Mouse (Mus musculus) neural tube, embryonic 12.5 days (tissue): ENCODE data around the gene Myo15b. TPM values are rescaled to one million over a fixed set of nuclear protein-coding genes. Genes with fewer than 3 reads are reported as not detected.

Experiments
- ATAC-seq: fragments of 200-750 bp; cut with Nextera tagmentation; 2 replicates; pipeline ENCODE4 v1.8.0; 2017; ENCODE audit warnings: low read depth, mild to moderate bottlenecking, moderate TSS enrichment, moderate library complexity; ENCODE audit not compliant: low FRiP score
- H3K27ac ChIP-seq: fragments of 300-500 bp; sonication (generic); 2 replicates; pipeline ENCODE4 v1.5.1; 2016
- H3K27me3 ChIP-seq: fragments of 300-500 bp; sonication (generic); replicated peaks from 2 replicates; pipeline ENCODE4 v1.6.1; 2016; ENCODE audit warnings: mild to moderate bottlenecking
- H3K36me3 ChIP-seq: fragments of 300-500 bp; sonication (generic); 2 replicates; pipeline ENCODE4 v1.6.1; 2016; ENCODE audit warnings: mild to moderate bottlenecking
- H3K4me1 ChIP-seq: fragments of 300-500 bp; sonication (generic); 2 replicates; pipeline ENCODE4 v1.6.1; 2016
- H3K4me2 ChIP-seq: fragments of 300-500 bp; sonication (generic); replicated peaks from 2 replicates; pipeline ENCODE4 v1.6.1; 2016; ENCODE audit warnings: mild to moderate bottlenecking
- H3K4me3 ChIP-seq: fragments of 300-500 bp; sonication (generic); 2 replicates; pipeline ENCODE4 v1.5.1; 2016
- H3K9ac ChIP-seq: fragments of 300-500 bp; sonication (generic); 2 replicates; pipeline ENCODE4 v1.6.1; 2016; ENCODE audit warnings: mild to moderate bottlenecking
- H3K9me3 ChIP-seq: fragments of 300-500 bp; sonication (generic); 2 replicates; pipeline ENCODE4 v1.6.1; 2016; ENCODE audit warnings: mild to moderate bottlenecking
- WGBS: fragments of 180-500 bp; shearing (Covaris S2); methylation state at CpG from one replicate; pipeline ENCODE4 v1.1.7; 2016; 5-methylcytosine and 5-hydroxymethylcytosine counted together
- polyA plus RNA-seq: library from polyadenylated mRNA; unstranded; fragments of >200 nt; fragmentation: Nextera tagmentation; extraction: Ambion mirVana; gene quantifications from 2 replicates; pipeline ENCODE4 v1.2.1, GENCODE M21; 2016

Myo15b gene
- polyA plus RNA-seq, 1 experiment from 2014 or later = 0.11 TPM

- H3K4me3 ChIP-seq = no peak overlapping the region
- H3K36me3 ChIP-seq = peaks cover 71% of the 10 kb centered on the region
Measured at GRCm38 (mm10) chr11:115939690-115940329, 81.6 kb downstream of the Myo15b start.

GRCm38 (mm10) chr11:115941980-115942379 is 83.8 kb downstream of the Myo15b start:
- ATAC-seq = no peak
- Histone ChIP-seq H3K27ac (no peak overlapping the region), H3K36me3 (peaks cover 78% of the 10 kb centered on the region), H3K9ac (no peak overlapping the region), H3K9me3 (no peaks in the 10 kb centered on the region), H3K4me1 (no peaks in the 10 kb centered on the region), H3K27me3 (no peaks in the 10 kb centered on the region), H3K4me2 (no peak overlapping the region), H3K4me3 (no peak overlapping the region)
- WGBS = 89% methylated on average over 7 of the region's 7 CpGs

More at GRCm38 (mm10) chr11:115939690-115940329, 81.6 kb downstream of the Myo15b start:
- Histone ChIP-seq H3K9me3 (no peaks in the 10 kb centered on the region), H3K4me2 (no peak overlapping the region), H3K4me1 (peaks cover 2% of the 10 kb centered on the region), H3K27me3 (no peaks in the 10 kb centered on the region), H3K9ac (no peak overlapping the region), H3K27ac (no peak overlapping the region)
- WGBS = 43% methylated on average over 6 of the region's 6 CpGs
- no peak for ATAC-seq

Other genes starting within 250 kb of the Myo15b start
- 11.6 and 12.5 TPM in 2 replicates for gene Mif4gd, start 245.4 kb upstream of the Myo15b start, polyA plus RNA-seq
- gene Slc25a19, start 230.1 kb upstream of the Myo15b start, polyA plus RNA-seq = 27.5 and 28.2 TPM in 2 replicates
- 173 and 186 TPM in 2 replicates for gene Grb2, start 149.8 kb upstream of the Myo15b start, polyA plus RNA-seq
- 32.6 and 34.7 TPM in 2 replicates for gene Tmem94, start 93.0 kb upstream of the Myo15b start, polyA plus RNA-seq
- gene Caskin2, start 44.8 kb upstream of the Myo15b start, polyA plus RNA-seq = 14.4 and 16.7 TPM in 2 replicates
- gene Tsen54, start 43.7 kb upstream of the Myo15b start, polyA plus RNA-seq = 26.4 and 30.7 TPM in 2 replicates
- gene Llgl2, start 34.4 kb upstream of the Myo15b start, polyA plus RNA-seq = 3.9 and 5.7 TPM in 2 replicates
- 1.8 and 2.7 TPM in 2 replicates for gene Smim5, start 41.6 kb downstream of the Myo15b start, polyA plus RNA-seq
- 0.83 and 1.0 TPM in 2 replicates for gene Smim6, start 53.6 kb downstream of the Myo15b start, polyA plus RNA-seq
- 53.7 and 54.8 TPM in 2 replicates for gene Sap30bp, start 74.9 kb downstream of the Myo15b start, polyA plus RNA-seq
- gene Recql5, start 75.1 kb downstream of the Myo15b start, polyA plus RNA-seq = 24.2 and 30.2 TPM in 2 replicates
- gene Itgb4, start 116.3 kb downstream of the Myo15b start, polyA plus RNA-seq = 0.99 and 1.4 TPM in 2 replicates
- gene Galk1, start 154.3 kb downstream of the Myo15b start, polyA plus RNA-seq = 100 and 109 TPM in 2 replicates
- 2,060 and 2,115 TPM in 2 replicates for gene H3f3b, start 169.6 kb downstream of the Myo15b start, polyA plus RNA-seq
- 47.9 and 48.6 TPM in 2 replicates for gene Unk, start 171.9 kb downstream of the Myo15b start, polyA plus RNA-seq
- 1.3 and 1.7 TPM in 2 replicates for gene Unc13d, start 219.6 kb downstream of the Myo15b start, polyA plus RNA-seq
- 97.0 and 110 TPM in 2 replicates for gene Wbp2, start 228.6 kb downstream of the Myo15b start, polyA plus RNA-seq